Mouse (Mus musculus) monocyte, adult 5-6 weeks (primary cell): ENCODE data around the gene Abtb1. TPM values are rescaled to one million over a fixed set of nuclear protein-coding genes. Genes with fewer than 3 reads are reported as not detected.

Experiments
- ATAC-seq: fragments of 153-309, 156-312 bp; replicated peaks from 2 replicates; pipeline ENCODE4 v1.8.0; 2017; ENCODE audit warnings: mild to moderate bottlenecking; ENCODE audit not compliant: low TSS enrichment, insufficient number of reproducible peaks, severe bottlenecking, poor library complexity, low FRiP score
- total RNA-seq: library from RNA; stranded (forward); fragments of 200-1000, 200-491, 200-594 nt; gene quantifications from 3 replicates; pipeline ENCODE4 v1.2.3, GENCODE M21; 2017

The Abtb1 gene
- total RNA-seq, 1 experiment from 2014 or later, result 32.9 TPM

DNA sequence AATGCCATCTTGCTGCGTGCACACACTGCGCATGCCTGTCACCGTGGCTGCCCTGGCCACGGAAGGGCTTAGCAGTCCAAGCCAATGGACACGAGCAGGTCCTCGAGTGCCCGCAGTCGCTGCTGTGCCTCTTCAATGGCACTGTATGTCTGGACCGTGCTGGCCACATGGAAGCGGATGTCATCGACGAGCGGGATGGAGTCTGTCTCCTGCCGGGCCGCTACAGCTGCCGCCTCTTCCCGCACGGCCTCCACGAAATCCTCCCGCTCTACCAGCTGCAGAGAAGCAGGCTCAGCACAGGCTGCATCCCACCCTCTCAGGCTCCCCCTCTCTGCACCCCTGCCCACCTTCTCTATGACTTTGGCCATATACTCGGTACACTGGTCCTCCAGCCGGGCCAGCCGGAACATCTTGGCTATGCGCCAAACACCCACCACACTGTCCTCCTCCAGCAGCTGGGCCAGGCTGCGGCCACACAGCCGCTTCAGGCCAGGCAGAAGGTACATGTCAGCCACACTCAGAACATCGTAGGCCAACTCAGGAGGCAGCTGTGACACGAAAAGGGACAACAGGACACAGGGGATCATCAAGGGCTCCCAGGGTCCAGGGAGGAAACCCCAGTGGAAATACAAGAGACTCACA lies 5.5 kb downstream of the Abtb1 start:
- no peak for ATAC-seq

DNA sequence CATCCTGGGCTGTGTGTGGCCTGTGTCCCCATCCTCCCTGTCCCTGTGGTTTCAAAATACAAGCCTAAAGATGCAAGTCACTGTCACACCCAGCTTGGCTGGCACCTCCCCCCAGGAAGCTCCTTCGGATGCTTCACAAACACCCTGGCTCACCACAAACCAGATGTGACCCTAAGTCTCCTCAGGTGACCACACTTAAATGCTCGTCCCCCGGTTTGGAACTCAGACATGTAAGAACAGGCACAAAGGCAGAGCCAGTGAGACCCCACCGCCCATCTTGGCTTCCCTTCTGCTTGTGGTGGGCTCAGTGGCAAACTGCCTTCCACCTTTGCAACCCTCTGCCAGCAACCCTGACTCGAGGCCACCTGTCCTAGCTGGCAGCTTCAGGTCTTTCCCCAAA lies 6.7 kb downstream of the Abtb1 start:
- no peak for ATAC-seq

DNA sequence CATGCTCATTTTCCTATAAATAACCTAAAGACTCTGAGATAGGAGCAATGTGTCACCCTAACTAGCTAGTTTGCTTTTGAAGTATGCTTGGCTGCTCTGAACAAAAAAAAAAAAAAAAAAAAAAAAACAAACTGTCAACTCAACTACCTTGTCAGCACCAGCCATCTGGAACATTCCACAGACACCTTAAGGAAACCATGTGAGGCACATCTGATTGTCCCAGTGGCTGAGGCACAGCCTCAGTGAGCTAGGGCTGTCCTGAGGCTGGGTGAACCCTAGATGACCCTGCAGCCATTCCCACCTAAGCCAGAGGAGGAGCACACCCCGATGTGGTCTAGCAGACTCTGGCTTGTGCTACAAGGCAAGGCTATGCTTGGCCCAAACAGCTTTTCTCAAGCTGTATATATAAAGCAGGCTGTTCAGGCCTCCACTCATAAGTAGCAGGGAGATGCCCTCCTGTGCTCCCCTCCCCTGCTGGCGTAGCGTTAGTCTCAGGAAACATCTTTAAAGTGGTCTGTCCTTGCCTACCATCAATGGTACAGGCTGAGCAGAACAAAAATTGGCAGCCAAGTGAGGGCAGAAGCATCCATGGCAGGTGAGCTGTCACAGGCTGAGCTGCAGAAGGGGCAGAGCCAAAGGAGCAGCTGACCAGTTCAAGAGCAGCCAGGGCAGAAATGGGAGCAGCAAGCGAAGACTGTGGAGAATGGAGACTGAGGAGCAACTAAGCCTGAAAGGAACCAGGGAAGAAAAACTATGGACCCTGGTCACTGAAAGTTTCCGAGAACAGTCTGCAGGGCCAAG lies 8.2 kb downstream of the Abtb1 start:
- no peak for ATAC-seq

DNA sequence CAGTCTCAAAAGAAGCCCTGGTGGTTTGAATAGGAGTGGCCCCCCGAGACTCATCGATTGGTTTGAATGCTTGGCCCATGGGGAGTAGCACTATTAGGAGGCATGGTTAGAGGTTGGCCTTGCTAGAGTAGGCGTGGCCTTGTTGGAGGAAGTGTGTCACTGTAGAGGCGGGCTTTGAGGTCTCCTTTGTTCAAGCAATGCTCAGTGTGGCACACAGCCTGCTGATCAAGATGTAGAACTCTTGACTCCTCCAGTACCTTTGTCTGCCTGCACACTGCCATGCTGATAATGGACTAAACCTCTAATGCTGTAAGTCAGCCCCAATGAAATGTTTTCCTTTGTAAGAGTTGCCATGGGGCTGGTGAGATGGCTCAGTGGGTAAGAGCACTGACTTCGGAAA lies 9.1 kb downstream of the Abtb1 start:
- no peak for ATAC-seq

DNA sequence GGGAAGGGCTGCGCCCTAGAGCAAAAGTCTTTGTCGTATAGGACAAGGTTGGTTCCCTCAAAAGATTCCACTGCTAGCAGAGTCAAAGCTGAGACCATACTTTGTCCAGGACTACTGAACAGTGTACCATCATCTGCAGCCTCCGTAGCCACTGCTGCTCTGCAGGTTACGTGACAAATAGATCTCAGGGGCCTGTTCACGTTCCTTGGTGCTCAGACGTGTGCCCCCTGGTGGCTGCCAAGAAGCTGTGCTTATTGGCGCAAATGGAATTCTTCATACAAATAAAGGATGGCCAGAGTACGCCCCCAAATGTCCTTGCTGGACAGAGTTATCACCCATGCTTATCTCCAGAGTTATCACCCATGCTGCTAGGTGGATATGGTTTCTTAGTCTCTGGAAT lies 10.3 kb downstream of the Abtb1 start:
- ATAC-seq, result no peak; the same call in 1 of the 2 replicates

DNA sequence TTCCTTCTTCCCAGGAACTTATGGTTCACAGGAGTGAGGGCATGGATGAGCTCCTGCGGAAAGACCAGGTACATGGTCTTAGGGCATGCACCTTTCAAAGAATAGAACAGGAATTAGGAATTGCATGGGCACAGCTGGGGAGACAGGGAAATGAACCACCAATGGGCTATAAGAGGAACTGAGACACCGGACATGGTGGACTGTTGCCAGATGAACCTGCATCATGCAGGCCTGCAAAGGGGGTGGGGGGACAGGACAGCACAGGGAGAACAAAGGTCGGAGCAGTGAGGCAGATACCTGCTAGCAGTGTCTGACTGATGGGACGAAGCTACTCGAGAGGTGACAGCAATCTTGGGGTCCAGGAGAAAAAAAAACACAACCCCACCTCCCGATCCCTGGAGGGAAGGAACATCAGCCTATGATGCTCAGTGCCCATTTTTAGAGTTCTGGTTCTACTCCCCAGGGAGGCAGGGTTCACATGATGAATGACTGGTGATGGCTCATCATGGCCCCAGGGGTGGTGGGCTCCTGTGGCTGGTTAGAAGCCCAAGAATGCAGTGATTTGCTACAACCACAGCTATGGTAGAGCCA lies 11.6 kb downstream of the Abtb1 start:
- no peak for ATAC-seq

DNA sequence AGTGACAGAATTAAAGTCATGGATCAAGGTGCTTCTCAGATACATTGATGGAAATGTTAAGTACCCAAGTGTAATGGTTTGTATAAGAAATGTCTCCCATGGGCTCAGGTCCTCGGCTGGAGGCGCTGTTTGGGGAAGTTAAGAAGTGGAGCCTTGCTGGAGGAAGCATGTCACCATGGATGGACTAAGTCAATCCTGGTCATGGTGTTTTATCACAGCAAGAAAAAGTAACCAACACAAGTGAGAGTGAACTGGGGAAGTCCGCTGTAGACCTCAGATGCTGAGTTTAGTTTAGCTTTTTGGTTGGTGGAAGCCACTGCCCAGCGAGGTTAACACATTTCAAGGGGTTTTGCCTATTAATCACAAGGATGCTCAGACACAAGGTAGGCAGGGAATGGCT lies 12.2 kb downstream of the Abtb1 start:
- no peak for ATAC-seq

DNA sequence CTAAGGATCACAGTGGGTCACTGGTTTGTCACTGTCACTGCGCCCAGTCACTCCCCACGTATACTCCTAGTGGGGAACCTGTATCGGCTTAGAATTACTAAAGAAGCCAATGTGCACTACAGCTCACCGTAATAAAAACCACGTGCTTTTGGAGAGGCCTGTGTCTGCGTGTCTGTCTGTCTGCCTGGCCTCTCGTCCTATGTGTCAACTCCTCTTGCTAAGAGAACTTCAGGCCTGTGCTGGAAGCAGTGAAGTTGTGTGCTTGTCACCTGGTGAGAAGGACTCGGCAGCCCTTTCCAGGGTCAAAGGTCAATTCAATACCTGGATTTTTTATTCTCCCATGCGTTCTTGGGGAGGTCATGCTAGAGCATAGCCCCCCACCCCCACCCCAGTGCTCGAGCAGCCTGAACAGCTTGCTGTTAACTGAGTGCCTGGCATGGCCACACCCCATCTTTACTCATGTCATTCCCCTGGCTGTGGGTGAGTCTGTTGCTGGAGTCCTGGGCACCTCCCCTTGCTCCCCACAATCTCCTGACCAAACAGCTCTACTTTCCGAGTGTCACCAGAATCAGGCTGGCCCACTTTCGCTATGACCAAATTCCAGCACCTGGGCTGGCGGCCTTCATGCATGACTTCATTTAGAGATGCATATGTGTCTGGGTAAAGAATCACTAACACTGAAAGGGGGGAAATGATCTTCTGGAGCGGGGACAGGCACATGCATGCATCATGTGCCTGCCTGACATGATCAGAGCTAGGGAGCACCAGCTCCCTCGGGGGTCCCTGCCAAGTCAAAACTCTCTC lies 13.4 kb downstream of the Abtb1 start:
- no peak for ATAC-seq

DNA sequence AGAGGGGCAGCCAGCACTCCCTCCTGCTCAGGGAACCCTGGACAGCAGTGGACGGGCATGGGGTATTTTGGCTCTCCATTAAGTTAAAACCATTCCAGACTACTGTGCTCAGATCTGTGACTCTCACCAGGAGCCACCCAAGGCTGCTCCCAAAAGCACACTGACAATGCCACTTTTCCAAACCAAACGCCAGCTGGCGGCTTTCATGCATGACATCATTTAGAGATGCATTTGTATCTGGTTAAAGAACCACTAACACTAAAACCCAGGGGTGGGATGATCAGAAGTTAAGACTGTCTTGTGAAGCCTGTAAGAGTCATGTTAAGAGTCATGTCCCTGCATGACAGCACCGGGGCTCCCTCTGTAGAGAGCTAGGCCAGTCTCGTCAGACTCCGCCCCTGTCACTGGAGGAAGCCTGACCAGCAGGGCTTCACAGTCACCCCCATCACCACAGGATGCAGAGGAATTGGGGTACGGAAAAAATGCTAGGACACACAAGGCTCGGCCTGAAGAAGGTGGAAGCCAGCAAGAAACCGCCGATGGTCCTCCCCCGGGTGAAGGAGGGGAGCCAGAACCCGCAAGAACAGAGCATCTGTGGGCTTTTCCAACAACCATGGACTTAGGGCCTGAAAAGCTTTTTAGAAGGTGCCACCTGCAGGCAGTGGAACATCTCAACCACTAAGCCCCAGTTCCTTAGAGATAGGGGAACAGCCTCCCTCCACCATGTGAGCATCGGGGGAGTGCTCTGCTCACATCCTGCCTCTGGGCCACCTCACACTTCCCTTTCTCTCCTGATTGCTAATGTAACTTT lies 14.2 kb downstream of the Abtb1 start:
- peak; percentile 42 for ATAC-seq

DNA sequence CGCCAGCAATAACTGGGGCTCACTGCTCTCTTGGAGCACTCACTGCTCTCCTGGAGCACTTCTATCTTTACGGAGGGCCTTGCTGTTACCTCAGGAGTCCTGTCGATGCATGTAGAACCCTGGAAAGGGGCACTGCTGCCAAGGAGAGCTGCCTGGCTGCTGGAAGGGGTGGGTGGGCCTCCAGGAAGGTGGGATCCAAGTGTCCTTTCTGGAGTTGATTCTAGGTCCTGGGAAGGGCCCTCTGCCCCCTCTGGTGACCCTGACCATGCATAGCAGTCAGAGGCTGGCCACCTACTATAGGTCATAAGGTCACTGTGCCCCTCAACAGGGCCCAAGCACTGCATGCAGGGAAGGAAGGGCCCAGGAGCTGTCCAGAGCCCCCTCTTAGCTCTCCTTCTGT lies 14.8 kb downstream of the Abtb1 start:
- ATAC-seq, result no peak

DNA sequence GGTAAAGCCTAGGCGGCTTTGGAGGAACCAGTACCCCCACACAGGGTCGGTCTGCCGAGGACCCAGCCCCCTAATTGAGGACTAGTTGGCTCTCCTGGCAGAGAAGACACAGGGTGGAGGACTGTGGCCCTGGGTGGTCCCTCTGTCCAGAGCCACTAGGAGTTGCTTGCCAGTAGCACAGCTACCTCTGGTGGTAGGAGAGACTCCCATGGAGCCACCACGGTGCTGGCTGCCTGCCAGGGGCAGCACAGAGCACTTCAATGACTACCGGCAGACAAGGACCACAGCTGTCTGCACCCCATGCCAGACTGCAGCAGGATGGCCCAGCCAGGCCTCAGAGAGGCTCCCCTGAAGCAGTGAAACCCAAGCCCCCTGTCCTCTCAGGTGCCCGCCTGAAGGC lies 15.2 kb downstream of the Abtb1 start:
- no peak for ATAC-seq

DNA sequence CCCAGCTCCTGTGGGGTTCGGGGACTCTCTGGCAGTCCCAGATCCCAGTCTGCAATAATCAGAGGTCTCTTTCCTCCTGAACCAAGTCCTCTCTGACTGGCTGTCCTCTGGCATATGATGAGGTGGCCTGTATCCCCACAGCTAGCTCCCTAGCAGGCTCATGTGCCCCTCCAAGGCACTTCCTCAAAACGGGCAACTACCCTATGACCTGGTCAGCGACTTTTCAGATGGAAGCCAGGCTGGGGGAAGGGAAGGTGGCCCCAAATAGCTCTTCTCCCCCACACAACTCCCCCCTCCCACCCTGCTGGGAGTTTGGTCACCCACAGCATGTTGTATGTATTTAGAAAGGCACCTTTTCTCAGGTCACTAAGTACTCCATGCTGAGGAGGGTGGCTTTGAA lies 15.7 kb downstream of the Abtb1 start:
- ATAC-seq, result no peak

DNA sequence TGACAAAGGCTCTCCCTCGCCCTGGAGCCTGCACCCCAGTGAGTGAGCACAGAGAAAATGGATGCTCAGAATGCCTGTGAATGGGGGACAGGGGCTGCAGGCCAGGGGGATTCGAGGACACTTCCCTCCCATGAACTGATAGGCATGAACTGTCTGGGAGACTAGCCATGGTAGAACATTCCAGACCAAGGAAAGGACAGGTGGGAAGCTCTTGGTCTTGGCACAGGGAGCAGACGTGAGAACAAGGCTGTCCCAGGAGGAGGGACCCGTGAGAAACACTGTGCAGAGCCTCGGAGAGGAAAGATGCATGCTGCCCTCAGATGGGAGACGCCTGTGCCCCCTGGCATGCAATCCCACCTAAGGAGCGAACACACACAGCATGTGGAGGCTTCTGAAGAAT lies 17.6 kb downstream of the Abtb1 start:
- no peak for ATAC-seq

DNA sequence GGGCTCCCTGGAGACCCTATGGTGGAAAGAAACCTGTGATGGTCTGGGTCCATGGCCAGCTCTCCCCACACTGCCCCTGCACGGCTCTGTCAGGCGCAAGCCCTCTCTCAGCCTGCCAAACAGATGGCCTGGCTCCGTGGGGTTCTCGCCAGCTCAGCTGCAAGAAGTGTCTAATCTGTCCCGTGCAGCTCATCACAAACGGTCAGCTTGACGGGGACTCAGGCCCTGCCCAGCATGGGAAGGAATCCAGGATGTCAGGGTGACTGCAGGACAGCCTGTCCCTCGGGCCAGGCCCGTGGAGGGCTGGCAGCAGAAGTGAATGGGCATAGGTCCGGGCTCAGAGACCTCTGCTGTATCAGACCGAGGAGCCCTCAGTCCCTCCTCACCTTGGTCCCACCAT lies 19.9 kb downstream of the Abtb1 start:
- no peak for ATAC-seq

DNA sequence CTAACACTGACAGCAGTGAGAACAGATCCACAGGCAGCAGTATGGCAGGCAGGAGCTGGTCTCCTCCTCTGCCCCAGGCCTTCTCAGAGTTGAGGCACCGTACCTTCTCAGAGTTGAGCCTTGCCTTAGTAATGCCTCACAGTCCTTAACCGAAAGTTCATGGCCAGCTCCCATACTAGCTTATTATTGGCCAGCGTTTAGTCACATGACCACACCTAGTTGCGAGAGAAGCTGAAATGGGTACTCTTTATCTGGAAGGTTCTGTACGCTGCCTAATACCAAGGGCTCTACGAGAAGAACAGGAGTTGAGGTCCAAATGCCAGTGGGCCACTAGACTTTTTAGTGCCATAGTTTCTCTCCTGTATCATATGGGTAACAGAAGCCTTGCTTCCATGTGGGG lies 20.5 kb downstream of the Abtb1 start:
- no peak for ATAC-seq

DNA sequence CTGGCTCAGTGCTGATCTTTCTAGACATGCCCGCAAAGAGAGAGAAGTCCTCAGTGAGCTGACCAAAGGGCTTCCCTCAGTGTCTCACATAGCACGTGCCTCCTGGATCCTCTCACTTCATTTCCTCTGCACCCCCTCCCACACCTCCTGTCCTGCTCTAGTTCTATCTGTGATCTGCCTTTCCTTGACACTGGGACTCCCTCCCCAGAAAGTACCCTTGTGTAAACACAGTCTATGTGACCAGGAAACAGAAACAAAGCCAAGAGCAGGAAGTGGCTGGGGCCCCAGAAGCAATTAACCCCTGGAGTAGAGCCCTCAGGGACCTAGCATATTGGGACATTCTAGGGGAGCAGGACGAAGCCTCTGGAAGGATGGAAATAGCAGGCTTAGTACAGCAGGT lies 20.9 kb downstream of the Abtb1 start:
- ATAC-seq, result no peak

DNA sequence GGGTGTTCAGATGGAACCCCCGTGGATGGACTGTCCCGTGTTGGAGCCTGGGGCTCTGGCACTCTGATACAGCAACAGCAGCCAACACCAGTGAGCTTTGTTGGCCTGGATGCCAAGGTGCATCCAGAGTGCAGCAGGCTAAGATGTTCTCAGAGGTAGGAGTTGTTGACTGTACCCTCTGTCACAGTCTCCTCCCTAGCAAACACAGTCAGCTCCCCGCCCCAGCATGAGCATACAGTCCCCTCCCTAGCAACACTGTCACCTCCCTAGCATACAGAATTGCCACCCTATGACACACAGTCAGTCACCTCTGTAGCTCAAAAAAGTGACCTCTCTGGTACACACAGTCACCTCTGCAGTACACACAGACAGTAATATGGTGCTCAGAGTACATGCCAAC lies 24.9 kb downstream of the Abtb1 start:
- ATAC-seq, result no peak

DNA sequence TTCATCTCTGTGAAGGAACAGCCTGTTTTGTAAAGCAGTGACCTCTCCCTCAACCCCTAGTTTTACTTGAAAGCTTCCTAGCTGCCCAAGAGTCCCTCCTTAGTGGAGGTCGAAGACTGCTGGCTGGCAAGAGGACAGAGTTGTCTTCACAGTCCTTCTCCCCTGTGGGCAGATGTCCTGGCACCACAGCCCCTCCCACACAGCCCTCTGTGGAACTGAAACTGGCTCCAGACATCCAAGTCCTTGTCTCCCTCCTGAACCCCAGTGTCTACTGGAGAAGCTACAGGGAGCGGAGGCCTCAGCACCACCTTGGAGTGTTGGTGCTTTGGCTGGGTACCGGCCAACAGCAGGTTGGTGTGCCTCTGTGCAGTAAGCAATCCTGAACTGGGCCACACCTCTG lies 26.3 kb downstream of the Abtb1 start:
- ATAC-seq, result no peak

DNA sequence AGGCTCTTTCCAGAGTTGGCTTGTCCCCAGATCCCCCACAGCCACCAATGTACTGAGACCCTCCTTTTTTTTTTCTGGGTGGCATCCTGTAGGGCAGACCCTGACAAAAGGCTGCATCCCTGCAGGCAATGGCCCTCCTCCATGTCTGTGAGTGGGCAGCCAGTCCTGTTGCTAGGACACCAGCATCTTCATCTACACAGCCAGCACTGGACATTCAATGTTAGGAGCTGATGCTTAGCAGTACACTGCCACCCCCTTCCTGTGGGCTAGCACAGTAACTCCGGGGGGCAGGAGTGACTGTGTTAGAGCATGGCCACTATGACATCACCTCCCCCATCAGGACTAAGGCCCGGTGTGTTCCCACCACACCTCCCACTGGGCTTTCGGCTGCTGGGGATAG lies 26.7 kb downstream of the Abtb1 start:
- no peak for ATAC-seq
